Mouse (Mus musculus) Patski (cell line): ENCODE measurements around the gene Zfp704. TPM values are rescaled to one million over a fixed set of nuclear protein-coding genes. Genes with fewer than 3 reads are reported as not detected.
A peak's percentile ranks its signal among the peaks of the same experiment; 100 is the strongest.

Source experiments
- ATAC-seq: fragments of 100-300 bp; one replicate; pipeline ENCODE4 v1.8.0; 2021
- CTCF ChIA-PET: fragments of 350-600 bp; sonication (Branson Sonifier 250); formaldehyde crosslinking; loops from one replicate; lab custom pipeline; 2022; ENCODE audit warnings: inconsistent platforms; lab: Charles Lee
- POLR2A ChIA-PET: fragments of 350-600 bp; sonication (Branson Sonifier 250); formaldehyde crosslinking; loops from one replicate; lab custom pipeline; 2022; ENCODE audit warnings: antibody characterized with exemption, inconsistent platforms; lab: Charles Lee
- DNase-seq: peaks from one replicate; pipeline ENCODE4 v3.0.0-alpha.2; 2011; ENCODE audit warnings: low read depth, low spot score
- H3K27me3 ChIP-seq: fragments of 371-371 bp; one replicate; pipeline ENCODE4 v1.5.1; 2021
- CTCF ChIP-seq: fragments of 100-300 bp; IDR thresholded peaks from one replicate; pipeline ENCODE4 v1.5.1; 2021
- in situ Hi-C: fragments of 300-500 bp; cut with MboI; formaldehyde crosslinking; loops from 3 replicates; pipeline ENCODE4 v1.11.1; 2018; ENCODE audit warnings: low pct_unique_long_range_greater_than_20kb, mixed read lengths
- polyA plus RNA-seq: library from polyadenylated mRNA; unstranded; gene quantifications from one replicate; pipeline ENCODE4 v1.2.3, GENCODE M21; 2021

Zfp704 gene
- polyA plus RNA-seq, 1 experiment from 2014 or later: 24.8 TPM

DNA sequence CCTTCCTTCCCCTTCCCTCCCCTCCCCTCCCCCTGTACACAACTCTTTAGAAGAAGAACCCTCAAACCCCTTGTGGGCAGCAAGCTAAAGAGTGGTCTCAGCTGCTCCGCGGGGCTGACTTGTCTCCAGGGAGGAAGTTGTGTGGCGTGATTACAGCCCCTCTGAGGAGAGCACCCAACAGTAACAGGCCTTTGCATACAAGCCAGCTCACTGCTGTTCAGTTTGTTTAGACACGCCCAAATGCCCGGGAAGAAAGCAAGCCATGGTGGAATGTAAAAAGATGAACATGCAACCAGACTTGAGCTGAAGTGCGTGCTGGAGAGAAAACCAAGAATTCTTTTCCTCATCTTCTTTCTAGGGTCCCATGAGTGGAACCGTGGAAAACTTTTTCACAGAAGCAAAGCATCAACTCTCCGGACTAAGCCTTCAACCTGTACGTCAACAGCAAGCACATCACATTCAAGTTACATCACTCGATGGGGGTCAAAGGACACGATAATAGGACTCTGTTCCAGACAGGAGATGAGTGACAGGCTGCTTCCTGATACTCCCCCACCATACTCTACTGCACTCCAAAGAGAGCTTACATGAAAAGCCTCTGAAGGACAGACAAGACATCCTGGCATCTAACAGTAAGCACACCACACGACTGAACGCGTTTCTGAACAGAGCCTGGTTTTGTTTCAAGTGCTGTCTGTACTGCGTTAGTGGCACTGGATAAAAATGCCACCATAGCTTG lies 62.8 kb downstream of the Zfp704 start:
- DNase-seq: no peak
- ChIA-PET CTCF (interaction anchor here (0.8 to 2.7 kb wide), 6 partner anchors 10 to 42 kb away, joined by 3 to 11 read pairs (median 3); no protein-coding TSS in a partner anchor), POLR2A (no interaction called here)
- in situ Hi-C loops: no loop called here
- no peaks in the 10 kb centered on the region for H3K27me3 ChIP-seq
- TF ChIP-seq CTCF: no peak
- ATAC-seq: no peak

DNA sequence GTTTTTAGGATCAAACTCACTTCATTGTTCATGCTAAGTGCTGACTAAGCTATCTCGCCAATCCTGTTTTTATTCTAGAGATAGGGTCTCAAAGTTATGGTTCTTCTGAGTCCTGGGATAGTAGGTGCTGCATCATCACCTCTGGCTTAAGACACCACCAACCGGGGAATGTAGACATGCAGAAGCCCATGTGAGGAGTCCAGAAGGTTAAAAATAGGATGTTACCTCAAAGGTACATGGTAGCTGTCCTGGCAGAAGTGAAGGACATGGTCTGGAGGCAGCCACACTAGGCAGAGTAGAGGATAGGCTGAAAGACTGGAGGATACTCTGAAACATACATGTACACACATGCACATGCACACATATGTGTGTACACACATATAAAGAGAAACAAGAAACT lies 65.5 kb downstream of the Zfp704 start:
- in situ Hi-C loops: no loop called here
- TF ChIP-seq CTCF: no peak
- DNase-seq (no peak), ATAC-seq (no peak)
- no peaks in the 10 kb centered on the region for H3K27me3 ChIP-seq
- POLR2A ChIA-PET: no interaction called here
- CTCF ChIA-PET: interaction anchor here (0.8 to 1.4 kb wide), 3 partner anchors 8 to 55 kb away, joined by 3 to 4 read pairs (median 3); no protein-coding TSS in a partner anchor

DNA sequence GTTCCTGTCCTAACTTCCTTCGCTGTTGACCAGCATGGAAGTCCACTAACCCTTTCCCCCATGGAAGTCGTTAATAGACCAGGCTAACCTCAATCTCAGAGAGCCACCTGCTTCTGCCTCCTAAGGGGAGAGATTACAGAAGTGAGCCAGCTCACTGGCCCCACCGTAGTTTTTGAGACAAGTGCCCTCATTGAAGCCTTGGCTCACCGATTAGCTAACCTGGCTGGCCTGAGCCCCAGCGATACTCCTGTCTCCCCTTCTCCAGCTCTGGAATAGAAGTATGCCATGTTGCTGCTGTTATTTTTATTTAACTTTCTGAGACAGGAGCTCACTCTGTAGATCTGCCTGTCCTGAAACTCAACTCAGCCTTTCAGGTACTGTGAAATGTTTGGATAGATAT lies 66.0 kb downstream of the Zfp704 start:
- no peaks in the 10 kb centered on the region for H3K27me3 ChIP-seq
- ChIA-PET POLR2A (no interaction called here), CTCF (interaction anchor here (0.8 to 1.4 kb wide), 3 partner anchors 9 to 54 kb away, joined by 3 to 4 read pairs (median 3); no protein-coding TSS in a partner anchor)
- no peak for DNase-seq
- ATAC-seq: no peak
- in situ Hi-C loops: no loop called here
- no peak for TF ChIP-seq CTCF

DNA sequence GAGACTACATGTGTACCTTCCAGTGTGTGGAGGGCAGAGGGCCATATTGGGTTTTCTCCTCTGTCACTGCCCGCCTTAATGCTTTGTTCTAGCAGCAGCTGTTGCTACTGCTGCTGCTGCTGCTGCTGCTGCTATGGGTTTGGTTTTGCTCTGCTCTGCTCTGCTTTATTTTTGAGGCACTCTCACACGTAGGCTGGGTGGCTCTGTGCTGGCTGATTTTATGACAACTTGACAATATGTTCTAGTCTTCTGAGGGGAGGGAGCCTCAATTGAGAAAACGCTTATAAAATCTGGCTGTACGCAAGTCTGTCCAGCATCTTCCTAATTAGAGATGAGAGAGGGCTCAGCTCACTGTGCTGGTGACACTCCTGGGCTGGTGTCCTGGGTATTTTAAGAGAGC lies 66.4 kb downstream of the Zfp704 start:
- POLR2A ChIA-PET: no interaction called here
- CTCF ChIA-PET: interaction anchor here (1.0 kb wide), 1 partner anchor 54 kb away, joined by 3 read pairs; no protein-coding TSS in a partner anchor
- in situ Hi-C loops: no loop called here
- DNase-seq: no peak
- no peak for TF ChIP-seq CTCF
- ATAC-seq: no peak
- no peaks in the 10 kb centered on the region for H3K27me3 ChIP-seq

DNA sequence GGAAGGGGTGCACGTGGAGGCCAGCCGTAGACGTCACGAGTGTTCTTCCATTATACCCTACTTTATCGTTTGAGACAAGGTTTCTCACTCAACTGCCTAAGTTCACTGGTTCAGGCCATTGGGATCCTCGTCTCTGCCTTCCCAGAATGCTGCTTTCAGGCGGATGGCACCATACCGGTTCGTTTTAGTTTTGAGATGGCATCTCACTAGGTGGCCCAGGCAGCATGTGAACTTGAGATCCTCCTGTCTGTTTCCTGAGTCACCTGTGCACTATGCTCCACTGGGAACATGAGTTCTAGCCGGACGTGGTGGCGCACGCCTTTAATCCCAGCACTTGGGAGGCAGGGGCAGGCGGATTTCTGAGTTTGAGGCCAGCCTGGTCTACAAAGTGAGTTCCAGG lies 68.3 kb downstream of the Zfp704 start:
- DNase-seq (no peak), ATAC-seq (no peak)
- ChIA-PET CTCF (interaction anchor here (1.6 to 3.0 kb wide), 2 partner anchors 8 to 10 kb away, joined by 3 to 9 read pairs; no protein-coding TSS in a partner anchor), POLR2A (no interaction called here)
- in situ Hi-C loops: no loop called here
- no peaks in the 10 kb centered on the region for H3K27me3 ChIP-seq
- TF ChIP-seq CTCF: no peak

DNA sequence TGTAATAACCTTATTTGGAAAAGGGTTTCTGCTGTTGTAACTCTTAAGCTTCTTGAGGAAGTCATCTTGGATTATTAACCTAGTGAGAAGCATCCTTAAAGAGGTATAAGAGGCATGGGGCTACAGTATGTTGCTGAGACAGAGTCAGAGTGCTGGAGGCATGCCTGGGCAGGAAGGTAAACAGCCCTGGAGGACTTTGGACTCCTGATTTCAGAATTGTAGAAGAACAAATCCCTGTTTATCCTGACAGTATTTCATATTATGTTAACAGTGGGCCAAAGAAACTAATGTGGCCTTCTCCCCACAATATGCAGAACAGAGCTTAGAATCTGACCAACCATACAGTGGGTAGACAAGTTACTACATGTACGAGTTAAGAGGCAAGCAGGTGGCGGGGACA lies 71.4 kb downstream of the Zfp704 start:
- ATAC-seq (no peak), DNase-seq (no peak)
- in situ Hi-C loops: no loop called here
- no peaks in the 10 kb centered on the region for H3K27me3 ChIP-seq
- ChIA-PET POLR2A (interaction anchor here (1.9 kb wide), 1 partner anchor 18 kb away, joined by 5 read pairs; no protein-coding TSS in a partner anchor), CTCF (interaction anchor here (1.3 to 3.4 kb wide), 5 partner anchors 10 to 45 kb away, joined by 3 to 12 read pairs (median 5); no protein-coding TSS in a partner anchor)
- TF ChIP-seq CTCF: no peak

DNA sequence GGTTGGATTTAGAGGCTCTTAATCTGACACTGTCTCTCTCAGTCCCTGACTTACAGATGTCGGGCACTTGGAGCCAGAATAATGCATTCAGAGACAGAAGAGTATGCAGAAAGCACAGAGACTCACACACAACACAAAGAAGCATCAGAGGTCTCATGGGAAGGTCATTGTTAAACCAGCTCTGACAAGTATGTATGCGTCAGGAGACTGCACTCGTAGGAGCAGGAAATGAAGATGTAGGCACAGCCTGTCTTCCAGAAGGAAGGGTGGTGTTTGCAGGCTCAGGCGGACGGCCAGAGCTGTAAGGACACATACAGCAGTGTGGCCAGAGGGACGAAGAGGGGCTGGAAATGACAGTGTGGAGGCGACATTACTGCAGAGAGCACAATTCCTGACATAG lies 72.0 kb downstream of the Zfp704 start:
- no peak for DNase-seq
- no peak for ATAC-seq
- CTCF ChIA-PET: interaction anchor here (0.9 to 3.4 kb wide), 6 partner anchors 10 to 46 kb away, joined by 3 to 12 read pairs (median 4); no protein-coding TSS in a partner anchor
- TF ChIP-seq CTCF: no peak
- POLR2A ChIA-PET: interaction anchor here (1.9 kb wide), 1 partner anchor 18 kb away, joined by 5 read pairs; no protein-coding TSS in a partner anchor
- no peaks in the 10 kb centered on the region for H3K27me3 ChIP-seq
- in situ Hi-C loops: no loop called here

DNA sequence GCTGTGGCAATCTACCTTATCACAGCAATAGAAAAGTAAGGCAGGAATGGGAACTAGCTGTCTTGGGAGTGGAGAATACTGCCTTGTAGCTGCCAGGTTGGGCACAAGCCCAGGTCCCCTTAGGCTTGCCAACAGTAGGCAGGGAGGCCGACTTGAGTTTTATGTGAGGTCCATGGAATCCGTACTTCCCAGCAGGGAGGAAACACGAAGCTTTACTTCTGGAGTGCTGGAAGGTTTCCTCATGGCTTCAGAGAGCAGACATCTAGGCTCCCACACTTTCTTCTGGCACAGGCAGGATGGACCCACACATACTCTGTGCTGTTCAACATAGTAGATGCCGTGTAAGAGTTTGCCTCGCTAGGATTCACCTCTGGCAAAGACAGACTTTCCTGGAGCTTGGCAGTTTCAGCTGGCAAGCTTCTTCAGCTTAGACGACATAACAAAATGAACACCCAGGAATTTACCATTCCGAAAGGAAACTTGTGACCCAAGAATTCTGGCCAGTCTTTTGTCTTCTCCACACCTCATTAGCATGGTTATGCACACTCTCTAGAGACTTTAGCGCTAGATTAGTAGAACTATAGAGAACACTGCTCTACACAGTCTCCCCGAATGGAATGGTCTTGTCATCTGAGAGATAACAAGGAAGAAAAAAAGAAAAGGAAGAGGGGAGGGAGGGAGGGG lies 79.6 kb downstream of the Zfp704 start:
- no peak for DNase-seq
- TF ChIP-seq CTCF: no peak
- ATAC-seq: no peak

DNA sequence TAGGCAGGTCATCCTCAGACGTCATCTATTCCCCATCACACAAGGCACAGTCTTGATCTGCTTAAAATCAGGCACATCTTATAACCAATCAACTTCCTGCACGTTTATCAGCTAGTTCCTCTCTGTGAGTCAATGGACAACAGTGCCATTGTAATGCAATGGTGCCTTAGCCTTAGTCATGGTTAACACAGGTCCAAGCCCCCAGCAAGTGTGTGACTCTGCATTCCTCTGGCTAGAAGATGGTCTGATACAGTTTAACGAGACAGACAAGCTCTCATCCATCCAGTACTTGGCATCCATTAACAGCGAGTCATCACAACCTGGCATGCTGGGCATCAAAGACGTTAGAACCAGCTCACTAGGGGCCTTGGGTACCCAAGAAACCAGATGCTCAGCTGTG lies 85.5 kb downstream of the Zfp704 start:
- peak; percentile 77 for ATAC-seq
- POLR2A ChIA-PET: interaction anchor here (2.1 kb wide), 1 partner anchor 11 kb away, joined by 12 read pairs; no protein-coding TSS in a partner anchor
- peak; percentile 65 for DNase-seq
- H3K27me3 ChIP-seq: no peaks in the 10 kb centered on the region
- in situ Hi-C loops: no loop called here
- TF ChIP-seq CTCF: no peak
- CTCF ChIA-PET: interaction anchor here (0.8 to 2.8 kb wide), 11 partner anchors 9 to 181 kb away, joined by 3 to 12 read pairs (median 4); no protein-coding TSS in a partner anchor

More for the DNA sequence above, 79.6 kb downstream of the Zfp704 start:
- in situ Hi-C loops: no loop called here
- ChIA-PET POLR2A (interaction anchor here (0.7 to 1.2 kb wide), 2 partner anchors 9 to 20 kb away, joined by 3 read pairs; no protein-coding TSS in a partner anchor), CTCF (interaction anchor here (1.4 kb wide), 1 partner anchor 16 kb away, joined by 3 read pairs; no protein-coding TSS in a partner anchor)
- no peaks in the 10 kb centered on the region for H3K27me3 ChIP-seq
